In genomic region chr2:152741153-152742041, GRCm38 (mm10) we compare ENCODE assay signal across 8 mouse cellular contexts. TPM values are rescaled to one million over a fixed set of nuclear protein-coding genes. Genes with fewer than 3 reads are reported as not detected.
DNase-seq lines count a peak whose midpoint lies in the region; ATAC-seq lines count a peak whose summit lies in the region.

No protein-coding gene starts in this region.

- DNase-seq in thymus, postnatal 0 days (ENCODE audit: low spot score), result peak; percentile 45
- no peak for DNase-seq in thymus, postnatal 10 days (ENCODE audit: low spot score in 2 of 2)
- DNase-seq in kidney, postnatal 10 days, result peak; percentile 83
- peak; percentile 93 to 94 for DNase-seq in lung, postnatal 4 days
- no peak for DNase-seq in layer of hippocampus, adult 18-20 months (ENCODE audit: low spot score in 2 of 2)

- peak overlapping the region; percentile 14; the same call in 1 of the 2 replicates for H3K4me3 ChIP-seq in heart, embryonic 15.5 days
- H3K4me3 ChIP-seq in stomach, embryonic 16.5 days (replicated peaks; ENCODE audit: low read length), result no peak overlapping the region

- H3K9ac ChIP-seq in heart, embryonic 15.5 days, result 0 out of 2 replicates have a peak overlapping the region, but pooled peaks have one; percentile 25
- peak overlapping the region; percentile 31; the same call in 1 of the 2 replicates for H3K9ac ChIP-seq in stomach, embryonic 16.5 days (ENCODE audit: low read length)

- no peaks in the 10 kb centered on the region for H3K27me3 ChIP-seq in heart, embryonic 15.5 days
- no peaks in the 10 kb centered on the region for H3K27me3 ChIP-seq in stomach, embryonic 16.5 days (ENCODE audit: control insufficient read depth, insufficient read depth, low read length)

- no peaks in the 10 kb centered on the region for H3K36me3 ChIP-seq in heart, embryonic 15.5 days
- H3K36me3 ChIP-seq in stomach, embryonic 16.5 days (ENCODE audit: control insufficient read depth, insufficient read depth, low read length), result no peaks in the 10 kb centered on the region

- peak; percentile 73 for ATAC-seq in common myeloid progenitor, adult 5-6 weeks (replicated peaks; ENCODE audit: low read depth, poor library complexity, severe bottlenecking)
- peak; percentile 12; the same call in 1 of the 2 replicates for ATAC-seq in heart, embryonic 15.5 days (replicated peaks; ENCODE audit: insufficient number of reproducible peaks, insufficient read depth, low FRiP score, low read depth)
- ATAC-seq in stomach, embryonic 16.5 days (ENCODE audit: insufficient read depth, low FRiP score), result peak; percentile 46

- H3K4me2 ChIP-seq in heart, embryonic 15.5 days, result peak overlapping the region; percentile 55
- H3K4me2 ChIP-seq in stomach, embryonic 16.5 days (ENCODE audit: low read depth, low read length), result peak overlapping the region; percentile 28

- H3K9me3 ChIP-seq in heart, embryonic 15.5 days (replicated peaks), result no peaks in the 10 kb centered on the region
- H3K9me3 ChIP-seq in stomach, embryonic 16.5 days (replicated peaks; ENCODE audit: control insufficient read depth, low read length), result no peaks in the 10 kb centered on the region

- peaks cover 52% of the 10 kb centered on the region for H3K4me1 ChIP-seq in heart, embryonic 15.5 days (replicated peaks)
- H3K4me1 ChIP-seq in stomach, embryonic 16.5 days (ENCODE audit: control insufficient read depth, insufficient read depth, low read length), result peaks cover 41% of the 10 kb centered on the region

- WGBS in heart, embryonic 15.5 days, result 26% methylated on average over 14 of the region's 14 CpGs
- 25% methylated on average over 14 of the region's 14 CpGs for WGBS in stomach, embryonic 16.5 days

- peak overlapping the region; percentile 80 for H3K27ac ChIP-seq in heart, embryonic 15.5 days
- H3K27ac ChIP-seq in stomach, embryonic 16.5 days (ENCODE audit: low read length), result peak overlapping the region; percentile 97

RNA-seq across cellular contexts. Expression of gene Id1, which starts 5.3 kb away (rescaled TPM):
- polyA plus RNA-seq in thymus, postnatal 0 days (2015; fragmentation: Nextera tagmentation; extraction: Ambion mirVana), result 22.9 and 23.9 TPM in 2 replicates
- 2.8 and 5.8 TPM in 2 replicates for total RNA-seq in common myeloid progenitor, adult 5-6 weeks (2017)
- 61.9 and 63.1 TPM in 2 replicates for polyA plus RNA-seq in heart, embryonic 15.5 days (2015; fragmentation: Nextera tagmentation; extraction: Ambion mirVana)
- 125 and 145 TPM in 2 replicates for polyA plus RNA-seq in stomach, embryonic 16.5 days (2015; fragmentation: Nextera tagmentation; extraction: Ambion mirVana)
- total RNA-seq in layer of hippocampus, adult 18-20 months (2021), result 10 to 100 TPM; 19.5 to 22.3 TPM

RNA-seq across cellular contexts. Expression of gene Cox4i2, which starts 12.6 kb away (rescaled TPM):
- 5.6 and 6.5 TPM in 2 replicates for polyA plus RNA-seq in thymus, postnatal 0 days (2015; fragmentation: Nextera tagmentation; extraction: Ambion mirVana)
- total RNA-seq in common myeloid progenitor, adult 5-6 weeks (2017), result 2.7 and 3.7 TPM in 2 replicates
- polyA plus RNA-seq in heart, embryonic 15.5 days (2015; fragmentation: Nextera tagmentation; extraction: Ambion mirVana), result 20.8 and 24.2 TPM in 2 replicates
- 21.3 and 23.9 TPM in 2 replicates for polyA plus RNA-seq in stomach, embryonic 16.5 days (2015; fragmentation: Nextera tagmentation; extraction: Ambion mirVana)
- 1 to 10 TPM; 1.1 to 2.3 TPM for total RNA-seq in layer of hippocampus, adult 18-20 months (2021)

RNA-seq across cellular contexts. Expression of gene Mcts2, which starts 54.6 kb away (rescaled TPM):
- polyA plus RNA-seq in thymus, postnatal 0 days (2015; fragmentation: Nextera tagmentation; extraction: Ambion mirVana), result 15.6 and 17.2 TPM in 2 replicates
- total RNA-seq in common myeloid progenitor, adult 5-6 weeks (2017), result 3.8 and 10.0 TPM in 2 replicates
- 18.9 and 20.3 TPM in 2 replicates for polyA plus RNA-seq in heart, embryonic 15.5 days (2015; fragmentation: Nextera tagmentation; extraction: Ambion mirVana)
- polyA plus RNA-seq in stomach, embryonic 16.5 days (2015; fragmentation: Nextera tagmentation; extraction: Ambion mirVana), result 24.0 and 25.2 TPM in 2 replicates
- total RNA-seq in layer of hippocampus, adult 18-20 months (2021), result 10 to 100 TPM; 18.3 to 19.2 TPM

Comparison
In these comparisons a context has a peak if more than half of its experiments do, and no peak if none do; other contexts are left out.
1. DNase-seq: peak in thymus, postnatal 0 days (single experiment), kidney, postnatal 10 days (single experiment) and lung, postnatal 4 days (2 of 2); none in thymus, postnatal 10 days (0 of 2) and layer of hippocampus, adult 18-20 months (0 of 2).
2. ATAC-seq: peak in every context shown above with its lines; median percentile 73 in common myeloid progenitor, adult 5-6 weeks; 46 in stomach, embryonic 16.5 days; 12 in heart, embryonic 15.5 days.